Mouse (Mus musculus): ENCODE measurements around the gene Fam162b.

Gene Fam162b

GRCm38 (mm10) chr10:51590139-51590574, at the start of gene Fam162b:
Fam162b (minus strand) TSS chr10:51590517.
- no peak for DNase-seq

GRCm38 (mm10) chr10:51631411-51632136, 41.3 kb upstream of the Fam162b start, which contains the start of gene Gprc6a:
Gprc6a (minus strand) TSS chr10:51631461.
- no peak for DNase-seq

- DNase-seq = no peak
These were observed 30.9 kb upstream of the Fam162b start for GRCm38 (mm10) chr10:51621193-51621592.

GRCm38 (mm10) chr10:51620126-51620525, 29.8 kb upstream of the Fam162b start:
- no peak for DNase-seq

- no peak for DNase-seq
These were observed 28.2 kb upstream of the Fam162b start for GRCm38 (mm10) chr10:51618538-51618937.

GRCm38 (mm10) chr10:51614826-51615590, 24.7 kb upstream of the Fam162b start:
- no peak for DNase-seq

GRCm38 (mm10) chr10:51613421-51613820, 23.1 kb upstream of the Fam162b start:
- DNase-seq = no peak

- DNase-seq = no peak
These were observed 21.8 kb upstream of the Fam162b start for GRCm38 (mm10) chr10:51611969-51612682.

GRCm38 (mm10) chr10:51609741-51610425, 19.6 kb upstream of the Fam162b start:
- no peak for DNase-seq

GRCm38 (mm10) chr10:51596928-51597635, 6.8 kb upstream of the Fam162b start:
- no peak for DNase-seq

- no peak for DNase-seq
These were observed 4.9 kb upstream of the Fam162b start for GRCm38 (mm10) chr10:51595001-51595931.

GRCm38 (mm10) chr10:51591574-51591973, 1.3 kb upstream of the Fam162b start:
- DNase-seq = no peak

- DNase-seq = no peak
These were observed 5.4 kb downstream of the Fam162b start for GRCm38 (mm10) chr10:51584919-51585318.

GRCm38 (mm10) chr10:51584378-51584777, 5.9 kb downstream of the Fam162b start:
- DNase-seq = no peak

- DNase-seq = no peak
These were observed 18.9 kb downstream of the Fam162b start for GRCm38 (mm10) chr10:51571225-51571996.

- no peak for DNase-seq
These were observed 34.3 kb downstream of the Fam162b start for GRCm38 (mm10) chr10:51556005-51556404.

- peak; percentile 36 to 54 for DNase-seq
These were observed 36.8 kb downstream of the Fam162b start for GRCm38 (mm10) chr10:51553348-51554123.

Measured in thymus, postnatal 36 days (tissue).